Mouse (Mus musculus) heart, embryonic 14.5 days (tissue): ENCODE measurements around the gene Iqschfp. TPM values are rescaled to one million over a fixed set of nuclear protein-coding genes. Genes with fewer than 3 reads are reported as not detected.

Source experiments
- ATAC-seq: fragments of 200-750 bp; cut with Nextera tagmentation; 2 replicates; pipeline ENCODE4 v1.8.0; 2017; ENCODE audit warnings: low read depth, moderate TSS enrichment; ENCODE audit not compliant: insufficient number of reproducible peaks, insufficient read depth, low FRiP score
- H3K27ac ChIP-seq, 2 experiments: fragments of 200-500 bp in 1 of 2; fragments of 300-500 bp in 1 of 2; sonication (generic) in 1 of 2; replicated peaks in 1 of 2; 2 replicates each; pipeline ENCODE4 v1.5.1; 2012 to 2014; ENCODE audit warnings: low read depth in 2 of 2, low read length in 2 of 2, control low read depth in 1 of 2, mild to moderate bottlenecking in 1 of 2, mixed read lengths in 1 of 2; ENCODE audit not compliant: control insufficient read depth in 1 of 2, insufficient read depth in 1 of 2
- H3K27me3 ChIP-seq: fragments of 300-500 bp; sonication (generic); 2 replicates; pipeline ENCODE4 v1.6.1; 2014; ENCODE audit warnings: mild to moderate bottlenecking, low read length, control low read depth; ENCODE audit not compliant: control insufficient read depth, insufficient read depth
- H3K36me3 ChIP-seq: fragments of 300-500 bp; sonication (generic); 2 replicates; pipeline ENCODE4 v1.6.1; 2014; ENCODE audit warnings: mild to moderate bottlenecking, control low read depth, low read length, mixed read lengths; ENCODE audit not compliant: control insufficient read depth, insufficient read depth
- H3K4me1 ChIP-seq, 2 experiments: fragments of 200-500 bp in 1 of 2; fragments of 300-500 bp in 1 of 2; sonication (generic) in 1 of 2; 2 replicates each; pipeline ENCODE4 v1.6.1; 2012 to 2014; ENCODE audit warnings: low read length in 2 of 2, control low read depth in 1 of 2, mixed read lengths in 1 of 2; ENCODE audit not compliant: control insufficient read depth in 2 of 2, insufficient read depth in 2 of 2
- H3K4me2 ChIP-seq: fragments of 300-500 bp; sonication (generic); 2 replicates; pipeline ENCODE4 v1.6.1; 2014; ENCODE audit warnings: mild to moderate bottlenecking, low read length
- H3K4me3 ChIP-seq, 2 experiments: fragments of 200-500 bp in 1 of 2; fragments of 300-500 bp in 1 of 2; sonication (generic) in 1 of 2; 2 replicates each; pipeline ENCODE4 v1.5.1; 2012 to 2014; ENCODE audit warnings: low read length in 2 of 2, mild to moderate bottlenecking in 2 of 2, control low read depth in 1 of 2, low read depth in 1 of 2, moderate library complexity in 1 of 2; ENCODE audit not compliant: control insufficient read depth in 1 of 2, insufficient read depth in 1 of 2
- H3K9ac ChIP-seq: fragments of 300-500 bp; sonication (generic); 2 replicates; pipeline ENCODE4 v1.6.1; 2014; ENCODE audit warnings: mild to moderate bottlenecking, low read length
- H3K9me3 ChIP-seq: fragments of 300-500 bp; sonication (generic); 2 replicates; pipeline ENCODE4 v1.6.1; 2016; ENCODE audit warnings: low read length, control low read depth; ENCODE audit not compliant: control insufficient read depth
- WGBS: fragments of 180-500 bp; shearing (Covaris S2); extraction: QIAGEN DNeasy Blood & Tissue Kit; methylation state at CpG from one replicate; pipeline ENCODE4 v1.1.7; 2014; 5-methylcytosine and 5-hydroxymethylcytosine counted together
- polyA plus RNA-seq: library from polyadenylated mRNA; unstranded; fragments of >200 nt; fragmentation: Nextera tagmentation; extraction: Ambion mirVana; gene quantifications from 2 replicates; pipeline ENCODE4 v1.2.1, GENCODE M21; 2014

Iqschfp gene
- polyA plus RNA-seq, 1 experiment from 2014 or later = not detected

DNA sequence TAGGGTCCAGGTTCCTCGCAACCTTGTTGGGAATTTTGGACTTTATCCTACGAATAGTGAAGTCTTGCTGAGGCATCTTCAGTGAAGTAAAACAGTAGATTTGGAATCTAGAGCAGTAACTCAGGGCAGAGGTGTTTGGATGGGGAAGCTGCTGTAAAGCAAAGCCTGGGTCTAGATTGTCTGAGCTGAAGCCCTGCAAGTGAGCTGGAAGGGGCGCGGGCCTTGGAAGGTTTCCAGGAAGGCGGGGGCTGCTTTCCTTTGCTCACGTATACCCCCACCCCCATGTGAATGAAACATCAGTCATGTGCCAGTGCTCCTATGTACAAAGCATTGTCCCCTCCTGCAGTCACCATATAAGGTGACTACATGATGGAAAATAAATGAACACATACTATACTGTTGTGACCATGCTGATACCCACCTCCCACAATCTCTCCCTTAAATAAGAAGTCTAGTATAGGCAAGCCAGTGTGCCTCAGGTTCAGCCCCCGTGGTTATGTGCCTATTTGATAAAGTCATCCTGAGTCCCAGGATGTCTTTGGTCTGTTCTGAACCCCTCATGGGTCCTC is 643.2 kb downstream of the Iqschfp start:
- Histone ChIP-seq H3K36me3 (no peaks in the 10 kb centered on the region), H3K4me1 (peaks cover 10 to 36% of the 10 kb centered on the region in 2 experiments), H3K27ac (peak overlapping the region; percentile 94 to 97), H3K9ac (peak overlapping the region; percentile 47; the same call in 1 of the 2 replicates), H3K4me2 (peak overlapping the region; percentile 36), H3K4me3 (no peak overlapping the region), H3K9me3 (no peaks in the 10 kb centered on the region), H3K27me3 (no peaks in the 10 kb centered on the region)
- WGBS = 47% methylated on average over 7 of the region's 7 CpGs
- 0 out of 2 replicates have a peak, but pooled peaks have one; percentile 22 for ATAC-seq

DNA sequence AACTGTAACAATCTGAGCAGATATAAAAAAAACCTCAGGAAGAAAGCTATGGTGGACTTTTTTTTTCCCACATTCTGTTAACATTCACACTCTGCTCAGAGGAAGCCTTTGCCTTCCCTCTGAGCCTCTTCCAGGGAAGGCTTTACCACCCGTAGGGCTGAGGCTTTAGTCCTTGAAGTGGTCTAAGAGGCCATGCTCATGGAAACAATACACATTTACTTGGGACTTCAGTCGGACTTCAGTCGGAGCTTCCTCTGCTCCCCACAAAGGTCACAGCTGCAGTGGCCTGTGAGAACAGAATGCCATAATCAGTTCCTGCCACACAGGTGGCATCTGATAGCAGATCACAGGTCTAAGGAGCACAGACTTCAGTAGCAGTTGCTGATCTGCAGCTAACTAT is 644.0 kb downstream of the Iqschfp start:
- no peak for ATAC-seq
- H3K4me1 ChIP-seq = peaks cover 10 to 36% of the 10 kb centered on the region in 2 experiments
- WGBS = 49% methylated on average over 3 of the region's 3 CpGs
- no peak overlapping the region for H3K4me3 ChIP-seq
- no peak overlapping the region for H3K4me2 ChIP-seq
- peak overlapping the region in 1 of 2 experiments; percentile 12; a peak in 1 of 4 replicates for H3K27ac ChIP-seq
- no peaks in the 10 kb centered on the region for H3K27me3 ChIP-seq
- no peaks in the 10 kb centered on the region for H3K36me3 ChIP-seq
- no peak overlapping the region for H3K9ac ChIP-seq
- no peaks in the 10 kb centered on the region for H3K9me3 ChIP-seq

DNA sequence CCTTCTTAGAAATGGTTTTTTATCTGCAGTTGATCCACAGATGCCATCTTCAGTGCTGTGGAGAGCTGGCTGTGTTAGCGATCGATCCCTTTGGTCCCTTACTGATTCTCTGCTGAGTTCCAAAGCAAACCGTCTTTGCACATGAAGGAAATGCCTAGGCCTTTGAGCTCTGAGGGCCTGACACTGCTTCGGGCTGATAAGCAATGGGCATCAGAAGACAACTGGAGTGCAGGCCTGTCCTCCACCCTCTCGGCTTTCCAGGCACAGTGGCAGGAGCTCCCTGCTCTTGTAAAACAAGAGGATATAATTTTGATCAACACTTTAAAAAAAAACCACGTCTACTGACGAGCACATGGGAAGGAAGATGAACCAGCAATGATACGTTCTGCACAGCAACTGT is 649.7 kb downstream of the Iqschfp start:
- Histone ChIP-seq H3K27ac (no peak overlapping the region), H3K9me3 (no peaks in the 10 kb centered on the region), H3K9ac (no peak overlapping the region), H3K4me3 (no peak overlapping the region), H3K4me2 (no peak overlapping the region), H3K36me3 (no peaks in the 10 kb centered on the region), H3K27me3 (no peaks in the 10 kb centered on the region), H3K4me1 (peaks cover 3 to 17% of the 10 kb centered on the region in 2 experiments)
- ATAC-seq = no peak
- 67% methylated on average over 8 of the region's 8 CpGs for WGBS

DNA sequence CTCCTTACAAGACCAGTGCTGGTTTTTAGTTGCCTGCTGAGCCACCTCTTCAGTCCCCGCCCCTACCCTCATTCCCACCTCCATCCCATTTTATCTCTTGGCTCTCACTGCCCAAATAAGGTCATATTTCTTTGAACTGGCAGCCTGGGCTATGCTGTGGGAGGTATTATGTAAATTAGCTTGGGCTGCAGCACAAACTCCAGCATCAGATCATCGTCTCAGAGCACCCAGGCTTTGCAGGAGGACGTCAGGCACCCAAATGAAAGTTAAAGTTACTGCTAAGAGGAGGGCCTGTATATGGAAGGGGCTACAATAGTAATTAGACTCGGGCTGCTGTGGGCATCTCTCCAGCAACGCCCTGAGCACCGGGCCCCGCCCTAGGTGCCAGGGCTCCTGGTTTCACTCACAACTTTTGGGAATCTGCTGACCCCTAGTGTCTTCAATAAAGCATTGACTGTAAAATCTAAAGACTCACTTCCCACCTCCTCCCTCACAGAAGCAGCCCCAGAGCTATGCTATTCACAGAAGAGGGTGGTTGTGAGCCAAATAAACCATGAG is 651.0 kb downstream of the Iqschfp start:
- 4% methylated on average over 7 of the region's 7 CpGs for WGBS
- H3K27ac ChIP-seq = no peak overlapping the region
- no peaks in the 10 kb centered on the region for H3K27me3 ChIP-seq
- H3K9me3 ChIP-seq = no peaks in the 10 kb centered on the region
- peaks cover 3 to 17% of the 10 kb centered on the region in 2 experiments for H3K4me1 ChIP-seq
- H3K4me3 ChIP-seq = peak overlapping the region; percentile 22 to 35
- H3K36me3 ChIP-seq = no peaks in the 10 kb centered on the region
- H3K9ac ChIP-seq = peak overlapping the region; percentile 39
- peak overlapping the region; percentile 66 for H3K4me2 ChIP-seq
- peak; percentile 66; the same call in 1 of the 2 replicates for ATAC-seq

DNA sequence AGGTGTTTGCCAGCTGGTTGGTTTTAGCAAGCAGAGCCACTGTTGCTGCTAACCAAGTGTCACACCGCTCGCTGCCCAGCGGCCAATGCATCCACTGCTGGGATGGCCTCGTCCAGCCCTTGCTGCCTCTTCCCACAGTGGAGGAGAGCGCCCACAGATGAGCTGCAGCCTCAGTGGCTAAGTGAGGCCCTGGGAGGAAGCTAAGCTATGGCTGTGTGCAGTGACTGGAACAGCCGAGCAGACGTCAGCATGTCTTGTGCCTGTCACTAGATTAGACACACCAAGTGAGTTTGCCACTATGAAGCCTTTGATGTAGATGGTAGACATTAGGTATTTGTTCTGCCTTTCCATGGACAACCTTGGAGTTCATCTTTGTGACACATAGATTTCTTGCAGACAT is 652.8 kb downstream of the Iqschfp start:
- Histone ChIP-seq H3K9me3 (no peaks in the 10 kb centered on the region), H3K4me2 (no peak overlapping the region), H3K36me3 (no peaks in the 10 kb centered on the region), H3K9ac (no peak overlapping the region), H3K27me3 (no peaks in the 10 kb centered on the region), H3K4me1 (peaks cover 6 to 18% of the 10 kb centered on the region in 2 experiments), H3K27ac (no peak overlapping the region), H3K4me3 (no peak overlapping the region)
- WGBS = 66% methylated on average over 7 of the region's 7 CpGs
- ATAC-seq = no peak

DNA sequence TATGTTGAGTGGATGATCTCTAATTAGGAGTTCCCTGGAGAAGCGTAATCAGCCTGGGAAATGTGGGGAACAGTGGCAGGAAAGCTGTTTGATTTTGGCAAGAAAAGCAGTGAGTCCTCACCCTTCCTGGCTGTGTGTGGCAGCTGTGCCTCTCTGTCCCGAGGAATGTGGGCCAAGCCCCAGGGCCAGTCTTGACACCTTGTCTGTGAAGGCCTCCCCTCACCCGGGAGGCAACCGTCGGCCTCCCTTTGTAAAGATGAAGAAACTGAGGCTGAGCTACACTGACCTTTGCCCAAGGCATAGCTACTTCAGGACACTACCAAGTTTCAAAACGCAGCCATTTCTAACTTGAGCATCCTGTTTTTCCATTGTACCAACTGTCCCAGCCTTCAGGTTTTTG is 653.9 kb downstream of the Iqschfp start:
- Histone ChIP-seq H3K27ac (no peak overlapping the region), H3K9me3 (no peaks in the 10 kb centered on the region), H3K4me1 (peaks cover 8 to 21% of the 10 kb centered on the region in 2 experiments), H3K9ac (no peak overlapping the region), H3K4me2 (no peak overlapping the region), H3K27me3 (no peaks in the 10 kb centered on the region), H3K36me3 (no peaks in the 10 kb centered on the region), H3K4me3 (no peak overlapping the region)
- no peak for ATAC-seq
- WGBS = 58% methylated on average over 6 of the region's 6 CpGs

DNA sequence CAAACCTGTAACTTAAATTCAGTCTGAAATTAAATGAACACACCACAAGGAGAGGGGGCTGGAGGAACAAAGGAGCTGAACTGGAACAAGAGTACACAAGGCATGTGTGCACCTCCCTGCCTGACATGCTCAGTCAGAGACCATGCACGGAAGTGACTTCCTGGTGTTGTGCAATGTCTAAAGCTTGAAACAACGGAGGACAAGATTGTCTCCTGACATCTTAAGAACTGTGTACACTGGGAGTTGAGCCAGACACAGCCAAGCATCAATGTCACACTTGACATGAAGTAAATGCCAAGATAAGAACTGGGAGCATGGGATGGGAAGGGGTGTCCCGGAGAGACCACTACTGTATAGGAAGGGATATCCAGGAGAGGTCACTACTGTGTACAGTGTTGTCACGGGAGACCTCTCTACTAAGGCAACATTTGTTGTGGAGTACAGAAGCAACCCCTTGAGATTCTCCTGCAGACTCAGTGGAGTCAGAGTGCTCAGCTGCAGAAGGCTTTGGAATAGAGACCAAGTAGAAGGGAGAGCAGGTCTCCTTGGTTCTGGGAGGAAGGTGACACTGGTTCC is 663.1 kb downstream of the Iqschfp start:
- Histone ChIP-seq H3K27me3 (no peaks in the 10 kb centered on the region), H3K4me3 (no peak overlapping the region), H3K9ac (no peak overlapping the region), H3K9me3 (no peaks in the 10 kb centered on the region), H3K36me3 (no peaks in the 10 kb centered on the region), H3K27ac (no peak overlapping the region), H3K4me2 (no peak overlapping the region), H3K4me1 (peaks cover 6 to 24% of the 10 kb centered on the region in 2 experiments)
- ATAC-seq = no peak
- 19% methylated on average over 4 of the region's 4 CpGs for WGBS
